Mouse (Mus musculus) MEL (cell line): ENCODE measurements around the gene Pitpnc1. TPM values are rescaled to one million over a fixed set of nuclear protein-coding genes. Genes with fewer than 3 reads are reported as not detected.
A peak's percentile ranks its signal among the peaks of the same experiment; 100 is the strongest.

Experiments
- DNase-seq: peaks from one replicate; pipeline ENCODE4 v3.0.0; 2011; ENCODE audit warnings: low read depth, low spot score
- H3K27ac ChIP-seq: 2 replicates; pipeline ENCODE4 v1.5.1; 2012; ENCODE audit warnings: low read depth, mild to moderate bottlenecking, control low read depth, low read length, moderate library complexity; ENCODE audit not compliant: control insufficient read depth
- H3K27me3 ChIP-seq, 2 experiments: fragments of 150-350 bp in 1 of 2; sonication (generic) in 1 of 2; 2 replicates each; pipeline ENCODE4 v1.6.1; 2012; ENCODE audit warnings: low read length in 2 of 2, mild to moderate bottlenecking in 2 of 2, improper control_type of control experiment in 1 of 2, moderate library complexity in 1 of 2; ENCODE audit not compliant: insufficient read depth in 2 of 2, control insufficient read depth in 1 of 2
- H3K36me3 ChIP-seq, 2 experiments: 2 replicates each; pipeline ENCODE4 v1.6.1; 2012 to 2014; ENCODE audit warnings: low read length in 2 of 2, improper control_type of control experiment in 1 of 2, inconsistent platforms in 1 of 2, mild to moderate bottlenecking in 1 of 2; ENCODE audit not compliant: insufficient read depth in 2 of 2, control insufficient read depth in 1 of 2
- H3K4me1 ChIP-seq, 2 experiments: fragments of 150-350 bp in 1 of 2; sonication (generic) in 1 of 2; 2 replicates each; pipeline ENCODE4 v1.6.1; 2012; ENCODE audit warnings: low read length in 2 of 2, improper control_type of control experiment in 1 of 2, mild to moderate bottlenecking in 1 of 2; ENCODE audit not compliant: insufficient read depth in 2 of 2, control insufficient read depth in 1 of 2
- H3K4me3 ChIP-seq, 2 experiments: fragments of 150-350 bp in 1 of 2; sonication (generic) in 1 of 2; 2 replicates each; pipeline ENCODE4 v1.5.1; 2012; ENCODE audit warnings: low read depth in 2 of 2, low read length in 2 of 2, mild to moderate bottlenecking in 2 of 2, moderate library complexity in 2 of 2, control low read depth in 1 of 2, improper control_type of control experiment in 1 of 2; ENCODE audit not compliant: control insufficient read depth in 1 of 2, insufficient read depth in 1 of 2
- H3K79me2 ChIP-seq: 2 replicates; pipeline ENCODE4 v1.6.1; 2012; ENCODE audit warnings: mild to moderate bottlenecking, low read length, moderate library complexity; ENCODE audit not compliant: control insufficient read depth, poor library complexity, insufficient read depth
- H3K9ac ChIP-seq: 2 replicates; pipeline ENCODE4 v1.6.1; 2012; ENCODE audit warnings: low read depth, mild to moderate bottlenecking, control low read depth, low read length, moderate library complexity; ENCODE audit not compliant: control insufficient read depth, poor library complexity, severe bottlenecking
- H3K9me3 ChIP-seq: fragments of 150-350 bp; sonication (generic); replicated peaks from 2 replicates; pipeline ENCODE4 v1.6.1; 2012; ENCODE audit warnings: mild to moderate bottlenecking, low read length, improper control_type of control experiment, moderate library complexity; ENCODE audit not compliant: insufficient read depth
- BHLHE40 ChIP-seq: IDR thresholded peaks from 2 replicates; pipeline ENCODE4 v1.6.1; 2012; ENCODE audit warnings: low read depth, mild to moderate bottlenecking, inconsistent platforms, low read length, improper control_type of control experiment, borderline replicate concordance
- CHD1 ChIP-seq: IDR thresholded peaks from 2 replicates; pipeline ENCODE4 v1.6.1; 2012; ENCODE audit warnings: low read depth, mild to moderate bottlenecking, inconsistent platforms, low read length, improper control_type of control experiment
- CHD2 ChIP-seq: IDR thresholded peaks from 2 replicates; pipeline ENCODE4 v1.6.1; 2011; ENCODE audit warnings: low read length, improper control_type of control experiment
- CTCF ChIP-seq, 3 experiments: IDR thresholded peaks in 2 of 3; conservative IDR thresholded peaks in 1 of 3; 2 replicates each; pipeline ENCODE4 v1.5.1; 2011 to 2012; ENCODE audit warnings: low read length in 3 of 3, low read depth in 2 of 3, mild to moderate bottlenecking in 2 of 3, improper control_type of control experiment in 1 of 3, inconsistent platforms in 1 of 3, mixed read lengths in 1 of 3, moderate library complexity in 1 of 3; ENCODE audit not compliant: control insufficient read depth in 1 of 3, insufficient read depth in 1 of 3, poor library complexity in 1 of 3, severe bottlenecking in 1 of 3
- ELF1 ChIP-seq: IDR thresholded peaks from 2 replicates; pipeline ENCODE4 v1.6.1; 2014; ENCODE audit warnings: low read depth, mild to moderate bottlenecking, inconsistent platforms, low read length, improper control_type of control experiment, moderate library complexity
- EP300 ChIP-seq, 2 experiments: IDR thresholded peaks; 2 replicates each; pipeline ENCODE4 v1.6.1; 2011; ENCODE audit warnings: improper control_type of control experiment in 2 of 2, low read length in 2 of 2, low read depth in 1 of 2, mild to moderate bottlenecking in 1 of 2
- GABPA ChIP-seq: IDR thresholded peaks from 2 replicates; pipeline ENCODE4 v1.6.1; 2012; ENCODE audit warnings: low read depth, mild to moderate bottlenecking, inconsistent platforms, low read length, improper control_type of control experiment, moderate library complexity
- HCFC1 ChIP-seq: IDR thresholded peaks from 2 replicates; pipeline ENCODE4 v1.6.1; 2012; ENCODE audit warnings: low read depth, mild to moderate bottlenecking, inconsistent platforms, low read length, improper control_type of control experiment, moderate library complexity
- MAFK ChIP-seq: IDR thresholded peaks from 2 replicates; pipeline ENCODE4 v1.6.1; 2011; ENCODE audit warnings: low read depth, mild to moderate bottlenecking, low read length, improper control_type of control experiment, borderline replicate concordance
- MAZ ChIP-seq: IDR thresholded peaks from 2 replicates; pipeline ENCODE4 v1.6.1; 2012; ENCODE audit warnings: low read depth, mild to moderate bottlenecking, inconsistent platforms, low read length, improper control_type of control experiment
- MYB ChIP-seq: IDR thresholded peaks from 2 replicates; pipeline ENCODE4 v1.6.1; 2011; ENCODE audit warnings: mild to moderate bottlenecking, low read depth, low read length, improper control_type of control experiment
- NELFE ChIP-seq: IDR thresholded peaks from 2 replicates; pipeline ENCODE4 v1.6.1; 2011; ENCODE audit warnings: low read depth, low read length, improper control_type of control experiment
- NRF1 ChIP-seq: IDR thresholded peaks from 2 replicates; pipeline ENCODE4 v1.6.1; 2014; ENCODE audit warnings: low read depth, mild to moderate bottlenecking, inconsistent platforms, low read length, improper control_type of control experiment, moderate library complexity; ENCODE audit not compliant: poor library complexity, insufficient read depth, severe bottlenecking
- POLR2A ChIP-seq, 2 experiments: IDR thresholded peaks; 2 replicates each; pipeline ENCODE4 v1.6.1; 2011 to 2012; ENCODE audit warnings: low read length in 2 of 2, mild to moderate bottlenecking in 2 of 2, control low read depth in 1 of 2, improper control_type of control experiment in 1 of 2, low read depth in 1 of 2, moderate library complexity in 1 of 2; ENCODE audit not compliant: control insufficient read depth in 1 of 2, insufficient read depth in 1 of 2, poor library complexity in 1 of 2
- SIN3A ChIP-seq: IDR thresholded peaks from 2 replicates; pipeline ENCODE4 v1.6.1; 2012; ENCODE audit warnings: low read length, improper control_type of control experiment, inconsistent platforms
- SMC3 ChIP-seq: IDR thresholded peaks from 2 replicates; pipeline ENCODE4 v1.6.1; 2011; ENCODE audit warnings: low read depth, low read length, improper control_type of control experiment
- TAL1 ChIP-seq: IDR thresholded peaks from 2 replicates; pipeline ENCODE4 v1.6.1; 2012; ENCODE audit warnings: mild to moderate bottlenecking, inconsistent platforms, low read length, moderate library complexity, mixed read lengths
- TBP ChIP-seq: IDR thresholded peaks from 2 replicates; pipeline ENCODE4 v1.8.0; 2011; ENCODE audit warnings: low read depth, low read length, improper control_type of control experiment
- USF2 ChIP-seq, 2 experiments: IDR thresholded peaks; 2 replicates each; pipeline ENCODE4 v1.6.1; 2011 to 2012; ENCODE audit warnings: improper control_type of control experiment in 2 of 2, low read length in 2 of 2, borderline replicate concordance in 1 of 2, inconsistent platforms in 1 of 2, low read depth in 1 of 2, mild to moderate bottlenecking in 1 of 2; ENCODE audit not compliant: insufficient read depth in 1 of 2
- ZKSCAN1 ChIP-seq: IDR thresholded peaks from 2 replicates; pipeline ENCODE4 v1.6.1; 2012; ENCODE audit warnings: low read depth, mild to moderate bottlenecking, inconsistent platforms, low read length, improper control_type of control experiment, moderate library complexity
- polyA plus RNA-seq, 2 experiments: library from polyadenylated mRNA; stranded (reverse) in 1 of 2; unstranded in 1 of 2; fragments of >175 nt in 1 of 2; fragments of >200 nt in 1 of 2; gene quantifications; 2 replicates each; pipeline versions ENCODE4 v1.2.1 to v1.2.4; 2012; ENCODE audit warnings: low replicate concordance in 2 of 2, low read depth in 1 of 2; ENCODE audit not compliant: insufficient read length in 2 of 2, insufficient read depth in 1 of 2, missing spikeins in 1 of 2
- total RNA-seq: library from RNA; depleted of rRNA; stranded (reverse); fragments of 300-350 nt; gene quantifications from 2 replicates; pipeline ENCODE4 v1.2.3, GENCODE M21; 2012

Pitpnc1 gene
- total and polyA plus RNA-seq, 3 experiments = 19.3 to 25.3 TPM; not detected in 1

GRCm38 (mm10) chr11:107341293-107341692, 129.2 kb downstream of the Pitpnc1 start:
- H3K9me3 ChIP-seq = no peaks in the 10 kb centered on the region
- peak overlapping the region; percentile 47 for H3K9ac ChIP-seq
- H3K4me3 ChIP-seq = peak overlapping the region; percentile 0 to 11; a peak in 2 of 4 replicates
- H3K79me2 ChIP-seq = peaks cover 18% of the 10 kb centered on the region
- TF ChIP-seq TBP (peak; percentile 30; the same call in 1 of the 2 replicates), NELFE (no peak)
- peak; percentile 65 for DNase-seq
- H3K4me1 ChIP-seq = peaks cover 27 to 35% of the 10 kb centered on the region in 2 experiments
- H3K27me3 ChIP-seq = no peaks in the 10 kb centered on the region
- peak overlapping the region; percentile 72 for H3K27ac ChIP-seq
- H3K36me3 ChIP-seq = peaks cover 0 to 43% of the 10 kb centered on the region in 2 experiments; a peak in 3 of 4 replicates

DNA sequence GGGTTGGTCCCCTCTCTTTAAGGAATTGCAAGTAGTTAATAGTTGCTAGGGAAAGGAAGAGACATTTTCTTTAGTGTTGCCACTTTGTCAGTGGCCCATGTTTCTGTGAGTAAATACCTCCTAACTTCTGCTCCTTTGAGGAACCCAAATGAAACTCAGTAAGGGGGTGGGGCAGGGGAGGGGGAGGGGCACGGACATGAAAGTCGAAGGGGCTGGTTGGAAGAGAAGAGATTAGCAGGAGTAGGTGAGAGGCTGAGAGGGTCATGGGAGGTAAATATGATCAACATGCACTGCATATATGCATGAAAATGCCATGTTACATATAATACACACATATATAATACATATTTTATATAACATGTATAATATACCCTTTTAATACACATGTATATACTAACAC, 129.7 kb downstream of the Pitpnc1 start:
- no peak overlapping the region for H3K9ac ChIP-seq
- TF ChIP-seq MAZ (peak; percentile 37; the same call in 1 of the 2 replicates), HCFC1 (0 out of 2 replicates have a peak, but pooled peaks have one; percentile 33), CTCF (IDR thresholded peaks at IDR 0.05 in 2 of 3, conservative IDR thresholded peaks at IDR 0.05 in 1 of 3; ENCODE audit: control insufficient read depth in 1 of 3, insufficient read depth in 1 of 3, low read depth in 2 of 3, low read length in 3 of 3, poor library complexity in 1 of 3, severe bottlenecking in 1 of 3) (no peak), POLR2A (IDR thresholded peaks at IDR 0.05; ENCODE audit: control insufficient read depth in 1 of 2, insufficient read depth in 1 of 2, low read depth in 1 of 2, low read length in 2 of 2, poor library complexity in 1 of 2) (no peak), SMC3 (no peak), BHLHE40 (no peak), SIN3A (peak; percentile 55), GABPA (no peak), MAFK (no peak), TAL1 (no peak), TBP (no peak), ELF1 (no peak), EP300 (IDR thresholded peaks at IDR 0.05; ENCODE audit: low read depth in 1 of 2, low read length in 2 of 2) (peak in 1 of 2 experiments; percentile 31; a peak in 1 of 4 replicates), ZKSCAN1 (no peak), CHD2 (peak; percentile 68), USF2 (IDR thresholded peaks at IDR 0.05; ENCODE audit: borderline replicate concordance in 1 of 2, insufficient read depth in 1 of 2, low read depth in 1 of 2, low read length in 2 of 2) (no peak), MYB (no peak), CHD1 (no peak), NRF1 (no peak)
- H3K4me3 ChIP-seq = no peak overlapping the region
- peaks cover 0 to 43% of the 10 kb centered on the region in 2 experiments; a peak in 3 of 4 replicates for H3K36me3 ChIP-seq
- H3K27ac ChIP-seq = no peak overlapping the region
- DNase-seq = peak; percentile 64
- H3K4me1 ChIP-seq = peaks cover 27 to 35% of the 10 kb centered on the region in 2 experiments
- peaks cover 13% of the 10 kb centered on the region for H3K79me2 ChIP-seq
- H3K9me3 ChIP-seq = no peaks in the 10 kb centered on the region
- H3K27me3 ChIP-seq = no peaks in the 10 kb centered on the region
